23 mouse cellular contexts compared by ENCODE assay signal in genomic region chr12:44308221-44308620, GRCm38 (mm10). TPM values are rescaled to one million over a fixed set of nuclear protein-coding genes. Genes with fewer than 3 reads are reported as not detected.
A peak's percentile ranks its signal among the peaks of the same experiment; 100 is the strongest.
DNase-seq lines count a peak whose midpoint lies in the region; ATAC-seq and TF ChIP-seq lines count a peak whose summit lies in the region.
"Had no signal": no experiment of that assay in that cellular context is flagged by ENCODE, and none has a peak within 500 bp of the region (broad histone marks: within the 10 kb centered on the region; RNA-seq: fewer than 3 reads in every experiment).

No protein-coding gene starts in this region.

- H3K4me3 ChIP-seq in MEL (ENCODE audit: control insufficient read depth in 1 of 2, insufficient read depth in 1 of 2, low read depth in 2 of 2, low read length in 2 of 2): no peak overlapping the region
- H3K4me3 ChIP-seq in left cerebral cortex, adult 2 months: no peak overlapping the region

- TF ChIP-seq RAD21 in MEL (IDR thresholded peaks at IDR 0.05; ENCODE audit: low read depth, low read length): no peak

- H3K27me3 ChIP-seq in MEL (ENCODE audit: control insufficient read depth in 1 of 2, insufficient read depth in 2 of 2, low read length in 2 of 2): no peaks in the 10 kb centered on the region
- H3K27me3 ChIP-seq: CH12.LX, Patski had no signal

- H3K27ac ChIP-seq in MEL (ENCODE audit: control insufficient read depth, low read depth, low read length): peak overlapping the region; percentile 5; the same call in 1 of the 2 replicates
- no peak overlapping the region for H3K27ac ChIP-seq in left cerebral cortex, adult 2 months

- no peaks in the 10 kb centered on the region for H3K9me3 ChIP-seq in MEL (replicated peaks; ENCODE audit: insufficient read depth, low read length)
- H3K9me3 ChIP-seq: G1E had no signal

- no peak for TF ChIP-seq CTCF in MEL (IDR thresholded peaks at IDR 0.05 in 2 of 3, conservative IDR thresholded peaks at IDR 0.05 in 1 of 3; ENCODE audit: control insufficient read depth in 1 of 3, insufficient read depth in 1 of 3, low read depth in 2 of 3, low read length in 3 of 3, poor library complexity in 1 of 3, severe bottlenecking in 1 of 3)
- no peak for TF ChIP-seq CTCF in left cerebral cortex, adult 2 months (IDR thresholded peaks at IDR 0.05)

- H3K4me1 ChIP-seq in MEL (ENCODE audit: control insufficient read depth in 1 of 2, insufficient read depth in 2 of 2, low read length in 2 of 2): peaks cover 10 to 17% of the 10 kb centered on the region in 2 experiments

- no peak overlapping the region for H3K9ac ChIP-seq in MEL (ENCODE audit: control insufficient read depth, low read depth, low read length, poor library complexity, severe bottlenecking)

- TF ChIP-seq EP300 in MEL (IDR thresholded peaks at IDR 0.05; ENCODE audit: low read depth in 1 of 2, low read length in 2 of 2): peak; percentile 19 to 39; a peak in 1 of 4 replicates

- intact Hi-C loops in left cerebral cortex, adult 2 months (cut with DNase I): no loop called here

- 0 out of 2 replicates have a peak, but pooled peaks have one; percentile 6 for ATAC-seq in erythroid progenitor cell, adult 5-6 weeks (replicated peaks; ENCODE audit: low FRiP score, poor library complexity, severe bottlenecking)
- ATAC-seq in megakaryocyte progenitor cell, adult 5-6 weeks (replicated peaks; ENCODE audit: poor library complexity): peak; percentile 44
- ATAC-seq in megakaryocyte-erythroid progenitor cell, adult 5-6 weeks (replicated peaks; ENCODE audit: low FRiP score, low TSS enrichment, poor library complexity, severe bottlenecking): peak; percentile 47; the same call in 1 of the 2 replicates
- ATAC-seq: activated CD4-positive, CD25-positive, alpha-beta regulatory T cell, adult 4 months; CD4-positive, CD25-positive, alpha-beta regulatory T cell, adult 4 months; Patski had no signal

- peaks cover 0 to 19% of the 10 kb centered on the region in 2 experiments; a peak in 2 of 4 replicates for H3K36me3 ChIP-seq in MEL (ENCODE audit: control insufficient read depth in 1 of 2, insufficient read depth in 2 of 2, low read length in 2 of 2)

- no peaks in the 10 kb centered on the region for H3K79me2 ChIP-seq in MEL (ENCODE audit: control insufficient read depth, insufficient read depth, low read length, poor library complexity)

- DNase-seq in MEL (ENCODE audit: low read depth, low spot score): no peak
- no peak for DNase-seq in left cerebral cortex, adult 2 months (ENCODE audit: extremely low spot score in 1 of 2, low spot score in 2 of 2)
- DNase-seq in layer of hippocampus, adult 8-10 months (ENCODE audit: low spot score in 2 of 2): no peak
- DNase-seq in embryo, embryonic 10.5 days (ENCODE audit: low spot score): no peak
- DNase-seq in cerebellum, postnatal 10 days: no peak
- DNase-seq: adrenal gland, adult 2 months; adrenal gland, adult 8-10 months; adrenal gland, postnatal 10 days; adrenal gland, postnatal 14 days; adrenal gland, postnatal 25 days; adrenal gland, postnatal 36 days; B cell, adult 2 months; cerebellum, adult 11 months; cerebellum, adult 11-12 months; cerebellum, adult 18-20 months had no signal

- TF ChIP-seq POLR2A in MEL (IDR thresholded peaks at IDR 0.05; ENCODE audit: control insufficient read depth in 1 of 2, insufficient read depth in 1 of 2, low read depth in 1 of 2, low read length in 2 of 2, poor library complexity in 1 of 2): no peak

TF ChIP-seq in MEL, 35 proteins besides CTCF, POLR2A, EP300 and RAD21:
- no peak for TF ChIP-seq SIN3A (IDR thresholded peaks at IDR 0.05; ENCODE audit: low read length)
- peak; percentile 32; the same call in 1 of the 2 replicates for TF ChIP-seq TCF12 (IDR thresholded peaks at IDR 0.05; ENCODE audit: low read depth, low read length)
- TF ChIP-seq MYB (IDR thresholded peaks at IDR 0.05; ENCODE audit: low read depth, low read length): 0 out of 2 replicates have a peak, but pooled peaks have one; percentile 24
- TF ChIP-seq CHD2 (IDR thresholded peaks at IDR 0.05; ENCODE audit: low read length): no peak
- peak; percentile 88 for TF ChIP-seq USF1 (IDR thresholded peaks at IDR 0.05; ENCODE audit: low read depth, low read length)
- no peak for TF ChIP-seq TAL1 (IDR thresholded peaks at IDR 0.05; ENCODE audit: low read length)
- 0 out of 4 replicates have a peak, but pooled peaks of 1 of the 2 experiments have one; percentile 42 for TF ChIP-seq USF2 (IDR thresholded peaks at IDR 0.05; ENCODE audit: borderline replicate concordance in 1 of 2, insufficient read depth in 1 of 2, low read depth in 1 of 2, low read length in 2 of 2)
- TF ChIP-seq MAX (IDR thresholded peaks at IDR 0.05; ENCODE audit: low read length): peak; percentile 76
- TF ChIP-seq ZKSCAN1 (IDR thresholded peaks at IDR 0.05; ENCODE audit: low read depth, low read length): no peak

RNA-seq across cellular contexts. Expression of gene Nrcam, which starts 20.5 kb away (rescaled TPM):
- total RNA-seq in MEL (2012; rRNA removed): not detected in 2 replicates
- polyA plus RNA-seq in MEL (2012; ENCODE audit: insufficient read depth in 1 of 2, insufficient read length in 2 of 2, low read depth in 1 of 2, low replicate concordance in 2 of 2, missing spikeins in 1 of 2): not detected
- not detected in 2 replicates for total RNA-seq in erythroid progenitor cell, adult 5-6 weeks (2015; ENCODE audit: low replicate concordance)
- 0.15 TPM in 1 of 2 replicates, not detected in the other for total RNA-seq in erythroid progenitor cell, adult 5-6 weeks (2017; ENCODE audit: low replicate concordance)
- 0.37 TPM in 1 of 2 replicates, not detected in the other for total RNA-seq in megakaryocyte progenitor cell, adult 5-6 weeks (2015)
- 0.10 and 0.21 TPM in 2 replicates for total RNA-seq in megakaryocyte progenitor cell, adult 5-6 weeks (2017)
- total RNA-seq in megakaryocyte-erythroid progenitor cell, adult 5-6 weeks (2014; fragmentation: Nextera tagmentation): 0.17 and 2.8 TPM in 2 replicates
- 5.0 TPM in 1 of 2 replicates, not detected in the other for total RNA-seq in megakaryocyte-erythroid progenitor cell, adult 5-6 weeks (2017)
- total RNA-seq in left cerebral cortex, adult 2 months (2021): 100 to 1,000 TPM; 515 to 517 TPM
- total RNA-seq in layer of hippocampus, adult 8-10 months (2022): 100 to 1,000 TPM; 495 to 532 (median 509) TPM
- polyA plus RNA-seq: CD4-positive, CD25-positive, alpha-beta regulatory T cell, adult 4 months; G1E had no signal

Comparison
In these comparisons a context has a peak if more than half of its experiments do, and no peak if none do; other contexts are left out.
1. RNA of gene Nrcam, which starts 20.5 kb away (total RNA-seq): 495 to 532 TPM in layer of hippocampus, adult 8-10 months and 515 to 517 TPM in left cerebral cortex, adult 2 months; 0.17 to 5.0 TPM in megakaryocyte-erythroid progenitor cell, adult 5-6 weeks, 0.10 to 0.37 TPM in megakaryocyte progenitor cell, adult 5-6 weeks, 0.15 TPM in erythroid progenitor cell, adult 5-6 weeks and not detected in MEL; every median in the first group is over 10 times any median in the second.
2. Peak in every context shown above with its lines, with median percentiles within 50 percentile points of each other: ATAC-seq.